Mouse (Mus musculus): ENCODE results near the gene Btg2. TPM values are rescaled to one million over a fixed set of nuclear protein-coding genes. Genes with fewer than 3 reads are reported as not detected.

Gene Btg2
- 14.8 and 16.5 TPM in 2 replicates for polyA plus RNA-seq (2012; rRNA removed)

DNA sequence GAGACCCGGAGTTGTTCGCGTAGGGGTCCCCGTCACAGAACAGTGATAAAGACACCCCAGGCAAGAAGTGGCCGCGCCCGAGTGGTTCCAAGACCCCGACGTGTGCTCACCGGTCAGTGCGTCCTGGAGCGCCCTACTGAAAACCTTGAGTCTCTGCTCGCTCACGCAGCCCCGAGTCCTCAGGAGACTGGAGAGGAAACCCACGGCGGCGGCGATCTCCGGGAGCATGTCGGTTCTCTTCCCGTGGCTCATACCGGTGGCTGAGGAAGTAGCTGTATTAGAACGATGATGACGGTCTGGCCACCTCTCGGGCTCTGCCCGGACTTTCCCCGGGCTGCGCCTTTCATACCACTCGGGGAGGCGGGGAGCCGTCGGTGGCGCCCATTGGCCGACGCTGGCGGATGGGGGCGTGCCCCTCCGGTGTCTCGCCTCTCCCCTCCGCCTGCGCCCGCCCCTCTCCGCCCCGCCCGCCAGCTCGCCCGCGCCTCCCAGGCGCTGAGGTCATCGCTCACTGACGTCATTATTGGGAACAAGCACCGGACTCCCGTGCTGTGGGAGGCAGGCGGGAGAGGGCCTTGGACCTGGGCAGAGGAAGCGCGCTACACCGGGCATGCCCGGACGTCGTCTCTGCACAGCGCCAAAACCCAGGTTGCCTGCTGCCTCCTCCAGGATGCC, at the start of gene Btg2:
Gene Btg2 (minus strand): TSS at position 319 of the 675 bp plus-strand sequence.

DNA sequence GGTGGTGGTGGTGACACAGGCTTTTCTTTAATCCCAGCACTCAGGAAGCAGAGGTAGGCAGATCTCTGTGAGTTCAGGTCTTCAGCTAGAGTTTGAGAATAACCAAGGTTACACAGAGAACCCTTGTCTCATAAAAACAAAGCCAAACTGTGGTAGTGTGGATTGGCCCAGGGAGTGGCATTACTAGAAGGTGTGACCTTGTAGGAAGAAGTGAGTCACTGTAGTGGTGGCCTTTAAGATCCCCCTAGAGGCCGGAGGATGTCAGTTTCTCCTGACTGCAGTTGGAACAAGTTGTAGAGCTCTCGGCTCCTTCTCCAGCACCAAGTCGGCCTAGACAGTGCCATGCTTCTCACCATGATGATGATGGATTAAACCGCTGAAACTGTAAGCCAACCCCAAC, 32.1 kb upstream of the Btg2 start, which contains the start of gene Chit1:
Gene Chit1 (plus strand): TSS at position 264 of the 400 bp plus-strand sequence.

DNA sequence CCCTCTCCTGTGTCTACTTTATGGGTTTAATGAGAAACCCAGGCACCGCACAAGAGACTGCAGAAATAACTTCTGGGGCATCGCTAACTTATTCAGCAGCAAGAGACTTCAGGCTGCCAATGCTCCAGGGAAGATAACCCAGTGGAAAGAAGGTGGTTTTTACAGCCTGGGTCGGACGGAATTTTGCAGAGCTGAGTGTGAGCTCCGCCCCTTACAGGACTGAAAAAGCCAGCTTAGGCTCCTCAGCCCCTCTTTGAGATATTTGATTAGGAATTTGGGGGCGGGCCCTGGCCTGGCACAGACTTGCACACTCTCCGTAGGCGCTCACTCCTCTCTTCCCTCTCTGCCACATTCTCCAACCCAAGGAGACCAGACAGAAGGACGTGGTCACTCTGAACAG, 41.7 kb downstream of the Btg2 start, which contains the start of gene Fmod:
Gene Fmod (plus strand): TSS at position 83 of the 400 bp plus-strand sequence.

Other genes starting within 250 kb of the Btg2 start
- 6.0 and 6.4 TPM in 2 replicates for gene Optc, start 171.1 kb downstream of the Btg2 start, polyA plus RNA-seq (2012; rRNA removed)
- gene Prelp, start 157.7 kb downstream of the Btg2 start, polyA plus RNA-seq (2012; rRNA removed) = 2.5 and 3.1 TPM in 2 replicates
- gene Fmod, start 41.9 kb downstream of the Btg2 start, polyA plus RNA-seq (2012; rRNA removed) = 6.4 and 9.4 TPM in 2 replicates
- 0.19 and 0.21 TPM in 2 replicates for gene Chit1, start 32.1 kb upstream of the Btg2 start, polyA plus RNA-seq (2012; rRNA removed)
- gene Chil1, start 103.1 kb upstream of the Btg2 start, polyA plus RNA-seq (2012; rRNA removed) = 2.4 and 2.8 TPM in 2 replicates
- 0.44 and 1.4 TPM in 2 replicates for gene Mybph, start 114.3 kb upstream of the Btg2 start, polyA plus RNA-seq (2012; rRNA removed)
- 31.6 and 36.9 TPM in 2 replicates for gene Adora1, start 156.3 kb upstream of the Btg2 start, polyA plus RNA-seq (2012; rRNA removed)
- gene Myog, start 210.9 kb upstream of the Btg2 start, polyA plus RNA-seq (2012; rRNA removed) = 0.13 and 4.1 TPM in 2 replicates